Mouse (Mus musculus) hindbrain, postnatal 0 days (tissue): Measurements from ENCODE around the gene Nat8f2. TPM values are rescaled to one million over a fixed set of nuclear protein-coding genes. Genes with fewer than 3 reads are reported as not detected.
A peak's percentile ranks its signal among the peaks of the same experiment; 100 is the strongest.
"Not testable (repeated sequence)": the region's sequence is repeated elsewhere in the genome, so short reads cannot be mapped to it uniquely, and the experiment has no call there.

Experiments used
- ATAC-seq: fragments of 200-750 bp; cut with Nextera tagmentation; 2 replicates; pipeline ENCODE4 v1.8.0; 2017; ENCODE audit warnings: mild to moderate bottlenecking, moderate TSS enrichment, moderate library complexity
- DNase-seq: peaks from one replicate; pipeline ENCODE4 v3.0.0-alpha.2; 2015; ENCODE audit warnings: low spot score
- H3K27ac ChIP-seq: fragments of 300-500 bp; sonication (generic); 2 replicates; pipeline ENCODE4 v1.5.1; 2014; ENCODE audit warnings: mild to moderate bottlenecking
- H3K27me3 ChIP-seq: fragments of 300-500 bp; sonication (generic); 2 replicates; pipeline ENCODE4 v1.6.1; 2014; ENCODE audit warnings: low read length, mixed read lengths; ENCODE audit not compliant: insufficient read depth
- H3K36me3 ChIP-seq: fragments of 300-500 bp; sonication (generic); 2 replicates; pipeline ENCODE4 v1.6.1; 2014; ENCODE audit warnings: low read length, mixed read lengths; ENCODE audit not compliant: insufficient read depth
- H3K4me1 ChIP-seq: fragments of 300-500 bp; sonication (generic); 2 replicates; pipeline ENCODE4 v1.6.1; 2014; ENCODE audit warnings: antibody characterized with exemption, low read length, mixed read lengths; ENCODE audit not compliant: insufficient read depth
- H3K4me2 ChIP-seq: fragments of 300-500 bp; sonication (generic); 2 replicates; pipeline ENCODE4 v1.6.1; 2014; ENCODE audit warnings: low read depth, mild to moderate bottlenecking, low read length, moderate library complexity, mixed read lengths
- H3K4me3 ChIP-seq: fragments of 300-500 bp; sonication (generic); 2 replicates; pipeline ENCODE4 v1.5.1; 2014; ENCODE audit warnings: low read length
- H3K9ac ChIP-seq: fragments of 300-500 bp; sonication (generic); replicated peaks from 2 replicates; pipeline ENCODE4 v1.6.1; 2014; ENCODE audit warnings: mild to moderate bottlenecking, low read length, moderate library complexity, mixed read lengths
- H3K9me3 ChIP-seq: fragments of 300-500 bp; sonication (generic); 2 replicates; pipeline ENCODE4 v1.6.1; 2016; ENCODE audit warnings: low read length, mixed read lengths
- CTCF ChIP-seq: IDR thresholded peaks from 2 replicates; pipeline ENCODE4 v1.5.1; 2016; ENCODE audit warnings: antibody characterized with exemption, control low read depth, low read depth
- WGBS: fragments of 180-500 bp; shearing (Covaris S2); extraction: QIAGEN DNeasy Blood & Tissue Kit; methylation state at CpG from one replicate; pipeline ENCODE4 v1.1.7; 2014; 5-methylcytosine and 5-hydroxymethylcytosine counted together
- polyA plus RNA-seq: library from polyadenylated mRNA; unstranded; fragments of >200 nt; fragmentation: Nextera tagmentation; extraction: Ambion mirVana; gene quantifications from 2 replicates; pipeline ENCODE4 v1.2.1, GENCODE M21; 2015
- total RNA-seq: library from RNA; depleted of rRNA; stranded (reverse); fragments of >200 nt; gene quantifications from 2 replicates; pipeline ENCODE4 v1.2.3, GENCODE M21; 2014

Gene Nat8f2
- total and polyA plus RNA-seq, 2 experiments from 2014 or later: not detected

GRCm38 (mm10) chr6:85849240-85849639 lies 19.7 kb downstream of the Nat8f2 start:
- Histone ChIP-seq H3K4me2 (no peak overlapping the region), H3K27ac (no peak overlapping the region), H3K36me3 (no peaks in the 10 kb centered on the region), H3K27me3 (no peaks in the 10 kb centered on the region), H3K4me1 (no peaks in the 10 kb centered on the region), H3K9me3 (no peaks in the 10 kb centered on the region), H3K9ac (no peak overlapping the region), H3K4me3 (no peak overlapping the region)
- ATAC-seq: no peak
- WGBS: 21% methylated on average over 2 of the region's 2 CpGs
- DNase-seq: no peak
- TF ChIP-seq CTCF: no peak

GRCm38 (mm10) chr6:85848140-85848539 lies 20.8 kb downstream of the Nat8f2 start:
- Histone ChIP-seq H3K9me3 (no peaks in the 10 kb centered on the region), H3K36me3 (no peaks in the 10 kb centered on the region), H3K9ac (no peak overlapping the region), H3K4me2 (no peak overlapping the region), H3K27ac (no peak overlapping the region), H3K4me3 (no peak overlapping the region), H3K27me3 (no peaks in the 10 kb centered on the region), H3K4me1 (no peaks in the 10 kb centered on the region)
- ATAC-seq (no peak), DNase-seq (no peak)
- 87% methylated on average over 4 of the region's 4 CpGs for WGBS
- no peak for TF ChIP-seq CTCF

- ATAC-seq (no peak), DNase-seq (no peak)
- no peak for TF ChIP-seq CTCF
- Histone ChIP-seq H3K27ac (no peak overlapping the region), H3K9ac (no peak overlapping the region), H3K36me3 (no peaks in the 10 kb centered on the region), H3K4me1 (no peaks in the 10 kb centered on the region), H3K4me3 (no peak overlapping the region), H3K4me2 (no peak overlapping the region), H3K9me3 (no peaks in the 10 kb centered on the region), H3K27me3 (no peaks in the 10 kb centered on the region)
- 55% methylated on average over 1 of the region's 1 CpGs for WGBS
Measured at GRCm38 (mm10) chr6:85846921-85847320, 22.0 kb downstream of the Nat8f2 start.

- peak; percentile 26 for TF ChIP-seq CTCF
- not testable (repeated sequence) for H3K4me1 ChIP-seq, H3K9me3 ChIP-seq, H3K4me3 ChIP-seq, H3K36me3 ChIP-seq, H3K27me3 ChIP-seq, ATAC-seq, DNase-seq, H3K4me2 ChIP-seq, H3K27ac ChIP-seq, H3K9ac ChIP-seq
- 64% methylated on average over 25 of the region's 25 CpGs for WGBS
Measured at GRCm38 (mm10) chr6:85843677-85844458, 25.1 kb downstream of the Nat8f2 start.

GRCm38 (mm10) chr6:85839982-85840381 lies 29.0 kb downstream of the Nat8f2 start:
- H3K27ac ChIP-seq: peak overlapping the region; percentile 48; the same call in 1 of the 2 replicates
- H3K9ac ChIP-seq: no peak overlapping the region
- H3K4me2 ChIP-seq: no peak overlapping the region
- H3K27me3 ChIP-seq: no peaks in the 10 kb centered on the region
- 25% methylated on average over 4 of the region's 4 CpGs for WGBS
- no peaks in the 10 kb centered on the region for H3K36me3 ChIP-seq
- no peak for TF ChIP-seq CTCF
- H3K9me3 ChIP-seq: no peaks in the 10 kb centered on the region
- DNase-seq: peak; percentile 65
- H3K4me3 ChIP-seq: no peak overlapping the region
- no peaks in the 10 kb centered on the region for H3K4me1 ChIP-seq
- ATAC-seq: peak; percentile 70

- no peak for DNase-seq
- H3K9me3 ChIP-seq: no peaks in the 10 kb centered on the region
- no peak overlapping the region for H3K4me2 ChIP-seq
- H3K36me3 ChIP-seq: no peaks in the 10 kb centered on the region
- 58% methylated on average over 8 of the region's 8 CpGs for WGBS
- no peaks in the 10 kb centered on the region for H3K4me1 ChIP-seq
- ATAC-seq: no peak
- TF ChIP-seq CTCF: no peak
- no peak overlapping the region for H3K9ac ChIP-seq
- no peaks in the 10 kb centered on the region for H3K27me3 ChIP-seq
- no peak overlapping the region for H3K4me3 ChIP-seq
- H3K27ac ChIP-seq: no peak overlapping the region
Measured at GRCm38 (mm10) chr6:85838674-85839073, 30.3 kb downstream of the Nat8f2 start.

- peak; percentile 74 for DNase-seq
- H3K9ac ChIP-seq, H3K27ac ChIP-seq, H3K36me3 ChIP-seq, H3K27me3 ChIP-seq, H3K4me3 ChIP-seq, H3K4me2 ChIP-seq, H3K4me1 ChIP-seq, H3K9me3 ChIP-seq: not testable (repeated sequence)
- 16% methylated on average over 12 of the region's 12 CpGs for WGBS
- peak; percentile 56 for ATAC-seq
- peak; percentile 22; the same call in 1 of the 2 replicates for TF ChIP-seq CTCF
Measured at GRCm38 (mm10) chr6:85837307-85837706, 31.7 kb downstream of the Nat8f2 start.
